Mouse (Mus musculus): ENCODE results near the gene Rock2.

Rock2 gene

DNA sequence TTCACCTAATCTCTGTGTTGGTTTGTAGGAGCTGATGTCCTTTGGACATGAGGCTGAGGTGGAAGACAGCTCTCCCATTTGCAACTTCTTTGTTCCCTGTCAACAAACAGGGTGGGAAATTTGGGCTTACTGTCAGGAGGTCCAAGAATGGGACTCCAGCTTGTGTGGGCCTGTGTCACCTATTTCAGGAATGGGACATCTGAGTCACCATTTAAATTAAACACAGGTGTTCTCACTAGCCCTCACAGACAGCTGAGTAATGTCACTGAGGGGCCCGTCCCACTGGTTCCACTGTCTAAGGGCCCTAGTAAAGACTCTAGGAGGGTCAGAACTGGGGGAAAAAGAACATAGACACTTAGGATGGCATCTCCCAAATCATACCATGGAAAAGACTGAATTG lies 22.7 kb upstream of the Rock2 start:
- no peak for DNase-seq (ENCODE audit: low read depth)

DNA sequence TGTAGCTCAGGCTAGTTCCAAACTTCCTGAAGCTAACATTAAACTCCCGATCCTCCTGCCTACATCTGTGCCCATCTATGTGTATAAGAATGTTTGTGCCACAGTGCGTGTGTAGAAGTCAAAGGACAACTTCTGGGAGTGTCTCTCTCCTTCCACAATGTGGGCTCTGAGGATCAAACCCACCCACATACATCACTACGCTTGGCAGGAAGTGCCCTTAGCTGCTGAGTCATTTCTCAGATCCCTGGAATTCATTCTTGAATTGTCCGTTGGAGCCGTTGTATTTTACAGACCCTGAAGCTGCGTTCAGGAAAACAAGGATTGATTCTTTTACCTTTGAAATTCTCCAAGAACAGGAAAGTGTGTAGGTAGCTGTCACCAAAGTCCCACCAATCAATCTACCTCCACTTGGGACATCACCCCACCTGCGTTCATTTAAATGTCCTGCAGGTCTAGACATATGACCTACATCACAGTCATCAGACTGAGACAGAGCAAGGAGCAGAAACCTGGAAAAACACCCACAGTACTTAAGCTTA lies 21.7 kb upstream of the Rock2 start:
- no peak for DNase-seq (ENCODE audit: low read depth)

DNA sequence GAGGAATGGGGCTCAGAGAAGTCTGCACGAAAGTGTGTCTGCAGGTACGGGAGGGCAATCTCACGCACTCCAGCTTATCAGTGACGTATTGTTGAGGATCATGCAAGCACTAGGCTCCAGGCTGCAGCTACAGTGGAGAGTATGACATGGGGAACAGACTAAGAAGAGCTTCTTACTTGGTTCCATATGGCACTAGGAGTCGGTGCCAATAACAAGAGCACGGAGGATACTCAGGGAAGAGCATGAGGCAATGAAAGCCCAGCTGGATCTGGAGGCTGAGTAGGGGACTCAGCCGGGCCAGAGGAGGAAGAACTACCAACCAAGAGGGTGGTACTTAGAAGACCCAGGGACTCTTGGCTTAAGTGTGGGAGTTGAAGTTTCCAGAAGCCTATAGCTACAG lies 21.1 kb upstream of the Rock2 start:
- DNase-seq (ENCODE audit: low read depth), result no peak

DNA sequence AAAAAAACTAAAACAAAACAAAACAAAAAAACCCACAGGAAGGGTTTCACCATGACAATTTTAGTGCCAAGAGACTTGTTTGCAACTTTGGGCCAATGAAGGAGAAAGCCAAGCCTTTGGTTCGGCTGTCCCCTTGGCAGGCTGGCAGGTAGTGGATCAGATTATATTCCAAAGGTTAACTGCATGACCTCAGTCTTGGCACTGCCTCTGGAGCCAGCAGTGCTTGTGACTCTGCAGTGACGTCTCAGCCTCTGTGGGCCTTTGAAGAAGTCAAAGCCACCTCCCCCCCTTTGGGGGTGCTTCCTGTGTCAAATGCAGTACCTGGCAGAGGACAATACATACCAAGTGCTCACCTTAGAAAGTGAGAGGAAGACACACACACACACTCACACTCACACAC lies 20.6 kb upstream of the Rock2 start:
- no peak for DNase-seq (ENCODE audit: low read depth)

DNA sequence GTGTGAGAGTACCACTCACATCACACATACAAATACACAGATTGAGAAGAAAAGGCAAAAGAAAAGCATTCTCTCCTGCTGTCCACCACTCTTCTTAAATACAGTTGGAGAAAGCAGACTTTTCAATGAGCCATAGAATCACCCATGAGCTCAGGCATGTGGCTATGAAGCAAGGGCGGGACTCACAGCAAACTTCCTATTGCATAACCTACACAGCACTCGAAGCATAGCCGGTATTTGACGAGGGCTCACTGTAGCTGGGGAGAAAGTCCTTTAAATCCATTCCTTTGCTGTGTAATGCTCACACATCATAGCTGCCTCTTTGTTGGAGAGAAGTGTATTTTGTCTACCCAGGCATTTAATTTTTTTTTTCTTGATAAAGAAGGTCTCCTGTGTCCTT lies 19.4 kb upstream of the Rock2 start:
- no peak for DNase-seq (ENCODE audit: low read depth)

DNA sequence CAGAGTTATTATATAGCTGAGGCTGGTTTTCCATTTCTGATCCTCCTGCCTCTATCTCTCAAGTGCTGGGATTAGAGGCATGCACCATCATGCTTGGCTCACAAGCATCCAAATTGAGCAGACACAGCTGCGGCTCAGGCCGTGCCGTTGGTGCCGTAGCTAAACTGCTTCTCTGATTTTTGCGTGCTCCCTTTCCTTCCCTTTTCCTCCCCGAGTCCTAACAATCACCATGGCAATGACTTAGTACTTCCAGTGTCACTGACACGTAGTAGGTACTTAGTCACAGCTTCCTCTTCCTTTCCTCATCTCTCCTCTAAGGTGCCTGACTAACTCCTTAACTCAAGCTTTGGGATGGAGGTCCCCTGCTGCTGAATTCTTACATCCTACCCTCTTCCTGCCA lies 19.0 kb upstream of the Rock2 start:
- no peak for DNase-seq (ENCODE audit: low read depth)

DNA sequence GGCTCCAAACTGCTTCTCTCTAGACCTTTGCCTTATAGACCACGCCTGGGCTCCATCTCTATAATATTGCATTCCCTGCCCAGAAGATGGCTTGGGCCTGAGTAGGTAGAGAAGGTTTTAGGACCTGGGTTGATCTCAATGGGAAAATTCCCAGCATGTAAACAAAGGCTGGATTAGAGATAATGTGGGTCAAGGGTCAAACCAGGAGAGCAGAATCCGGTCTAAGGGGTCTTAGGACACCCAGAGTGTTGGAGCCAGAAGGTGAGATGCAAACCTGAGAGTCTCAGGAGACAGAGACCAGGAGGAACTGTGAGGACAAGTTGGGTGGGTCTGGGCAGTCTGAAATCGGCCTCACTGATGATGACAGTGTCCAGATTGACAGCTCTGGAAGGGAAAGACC lies 18.0 kb upstream of the Rock2 start:
- no peak for DNase-seq (ENCODE audit: low read depth)

DNA sequence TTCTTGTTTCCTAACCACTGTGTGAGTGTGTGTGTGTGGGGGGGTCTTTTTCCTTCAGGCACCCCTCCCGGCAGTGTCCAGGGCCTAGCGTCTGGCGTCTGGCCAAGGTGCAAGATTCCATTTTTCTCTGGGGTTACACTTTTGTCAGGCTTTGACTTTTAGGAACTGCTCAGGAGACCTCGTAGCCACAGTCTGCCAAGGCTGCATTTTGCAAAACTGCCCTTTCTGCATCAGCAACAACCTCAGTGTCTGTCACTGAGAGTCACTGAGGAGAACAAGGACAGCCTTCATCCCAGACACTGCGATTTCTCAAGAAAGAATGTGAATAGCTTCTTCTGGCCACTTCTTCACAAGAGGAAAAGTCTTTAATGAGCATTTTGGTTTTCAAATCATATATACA lies 17.6 kb upstream of the Rock2 start:
- DNase-seq (ENCODE audit: low read depth), result no peak

DNA sequence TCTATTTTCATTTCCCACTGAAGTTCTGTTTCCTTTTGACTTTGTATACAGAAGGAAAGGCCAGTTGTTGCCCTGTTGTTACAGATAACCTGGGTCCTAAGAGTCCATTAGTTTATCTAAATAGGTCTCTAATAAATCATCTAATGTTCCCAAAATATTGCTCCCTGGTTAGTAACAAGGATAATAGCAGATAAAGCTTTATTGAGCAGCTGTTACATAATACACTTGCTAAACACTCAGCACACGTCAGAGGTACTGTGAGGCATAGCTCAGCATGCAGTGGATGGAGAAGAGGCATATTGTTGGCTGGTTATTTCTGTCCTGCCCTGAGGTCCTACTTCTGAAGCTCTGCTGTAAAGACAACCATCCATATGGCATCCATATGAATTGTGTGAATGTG lies 17.0 kb upstream of the Rock2 start:
- DNase-seq (ENCODE audit: low read depth), result no peak

DNA sequence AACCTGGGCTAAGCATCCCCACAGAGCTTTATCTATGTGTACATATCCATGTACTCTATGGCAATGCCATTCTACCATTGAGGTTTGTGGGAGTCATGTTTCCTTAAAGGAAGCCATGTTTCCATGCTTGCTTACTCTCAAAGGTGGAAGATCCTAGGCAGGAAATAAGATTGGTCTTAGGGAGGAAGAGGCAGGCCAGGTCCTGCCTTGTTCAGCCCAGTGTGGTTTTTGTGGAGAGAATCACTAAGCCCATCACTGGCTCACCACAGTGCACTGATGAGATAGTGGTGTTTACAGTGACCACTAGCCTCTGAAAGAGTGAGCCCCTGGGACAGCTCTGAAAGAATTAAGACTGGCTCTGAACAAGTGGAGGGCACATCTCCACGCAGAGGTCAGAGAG lies 15.3 kb upstream of the Rock2 start:
- DNase-seq (ENCODE audit: low read depth), result no peak

DNA sequence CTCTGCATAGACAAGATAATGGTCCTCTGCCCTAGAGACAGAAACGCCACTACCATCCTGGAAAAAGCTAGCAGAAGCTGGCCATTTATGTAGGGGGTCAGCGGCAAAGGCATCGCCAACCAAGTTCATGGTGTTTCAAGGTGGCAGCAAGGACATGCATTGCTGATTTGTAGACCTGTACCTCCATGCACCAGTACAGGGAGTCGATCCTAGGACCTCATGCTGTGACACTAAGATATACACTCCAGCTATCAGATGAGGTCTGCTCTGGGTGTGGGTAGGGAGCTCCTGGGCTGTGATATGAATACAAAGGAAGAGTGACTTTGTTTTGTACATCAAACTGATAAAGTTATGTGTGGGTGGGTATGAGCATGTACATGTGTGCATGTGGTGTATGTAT lies 14.6 kb upstream of the Rock2 start:
- DNase-seq (ENCODE audit: low read depth), result no peak

DNA sequence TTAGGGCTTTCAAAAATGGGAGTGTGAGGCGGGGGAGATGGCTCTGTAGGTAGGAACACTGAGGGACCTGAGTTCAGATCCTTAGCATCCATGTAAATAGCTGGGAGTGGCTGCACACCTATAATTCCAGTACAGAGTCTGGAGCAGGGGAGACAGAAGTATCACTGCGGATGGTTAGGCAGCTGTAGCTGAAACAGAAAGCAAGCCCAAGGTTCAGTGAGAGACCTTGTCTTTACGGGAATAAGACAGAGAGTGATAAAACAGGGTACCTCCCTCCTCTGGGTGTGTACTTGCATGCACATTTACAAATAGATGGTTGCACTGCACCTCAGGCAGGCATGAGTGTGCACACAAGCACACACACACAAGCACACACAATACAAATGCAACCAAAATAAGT lies 12.3 kb upstream of the Rock2 start:
- DNase-seq (ENCODE audit: low read depth), result no peak

DNA sequence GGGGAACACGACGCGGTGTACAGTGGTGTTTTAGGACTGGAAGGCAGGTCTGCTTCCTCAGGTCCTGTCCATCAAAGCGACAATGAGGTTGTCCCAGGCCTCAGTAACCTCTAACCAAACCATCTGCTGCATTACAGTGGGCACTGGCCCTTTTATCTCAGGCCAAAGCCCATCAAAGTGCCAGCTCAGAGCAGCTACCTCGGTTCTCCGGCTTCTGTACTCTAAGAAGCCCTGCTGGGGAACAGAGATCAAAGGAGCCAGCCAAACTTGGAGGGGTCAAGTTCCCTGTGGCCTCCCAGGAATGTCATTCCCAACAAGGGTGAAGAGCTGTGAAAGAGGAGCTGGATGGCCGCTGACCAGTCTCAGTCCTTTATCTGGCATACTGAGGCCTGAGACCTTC lies 11.6 kb upstream of the Rock2 start:
- no peak for DNase-seq (ENCODE audit: low read depth)

DNA sequence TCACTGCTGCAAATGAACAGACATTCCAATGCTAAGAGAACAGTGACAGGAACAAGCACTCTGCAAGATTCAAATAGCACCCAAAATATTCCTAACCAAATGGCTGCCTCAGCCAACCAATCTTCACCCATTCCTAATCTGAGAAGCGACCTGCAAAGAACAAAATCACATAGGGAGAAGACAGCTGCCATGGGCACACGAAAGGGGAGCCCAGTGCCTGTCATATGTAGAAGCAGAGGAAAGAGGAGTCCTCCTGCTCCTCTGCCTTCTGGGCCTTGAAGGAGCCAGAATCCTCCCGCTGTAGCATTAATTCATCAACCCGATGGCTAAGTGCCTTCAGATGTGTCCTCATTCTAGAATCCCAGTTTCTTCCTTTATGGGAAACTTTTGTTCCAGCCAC lies 10.2 kb upstream of the Rock2 start:
- no peak for DNase-seq (ENCODE audit: low read depth)

DNA sequence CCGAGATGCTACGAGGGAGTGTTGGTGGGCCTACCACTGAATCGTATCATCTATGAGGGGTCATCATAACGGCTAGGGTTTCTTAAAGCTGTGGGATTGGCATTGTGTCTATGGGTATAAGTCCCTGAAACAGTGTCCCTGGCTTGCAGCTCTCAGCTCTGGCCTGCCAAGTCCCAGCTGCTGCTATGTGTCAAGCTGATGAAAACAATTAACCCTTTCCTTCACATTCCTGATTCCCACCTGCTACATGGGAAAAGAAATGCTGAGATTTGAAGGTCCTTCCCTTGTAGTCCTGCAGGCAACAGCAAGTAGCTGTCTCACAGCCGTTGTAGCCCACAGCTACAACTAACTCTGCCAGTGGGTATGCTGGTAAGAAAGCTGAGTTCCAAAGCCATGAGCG lies 8.3 kb upstream of the Rock2 start:
- no peak for DNase-seq (ENCODE audit: low read depth)

DNA sequence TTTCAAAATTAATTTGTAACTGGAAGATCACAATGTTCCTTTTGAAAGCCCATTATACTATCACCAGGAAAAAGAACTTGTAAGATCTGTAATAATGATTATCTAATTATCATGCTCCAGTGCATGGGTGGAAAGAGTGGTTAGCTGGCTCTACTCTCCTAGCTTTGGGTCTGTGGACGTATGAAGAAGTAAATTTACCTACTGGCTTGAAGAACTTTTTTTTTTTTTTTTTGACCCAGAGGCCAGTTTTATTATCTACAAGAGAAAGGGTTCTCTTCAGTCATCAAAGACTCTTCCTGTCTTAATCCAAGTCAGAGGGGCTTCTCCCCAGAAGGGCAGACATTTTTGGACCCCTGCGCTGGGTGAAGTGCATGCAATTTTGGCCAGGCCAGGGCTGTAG lies 1.7 kb upstream of the Rock2 start:
- DNase-seq (ENCODE audit: low read depth), result no peak

DNA sequence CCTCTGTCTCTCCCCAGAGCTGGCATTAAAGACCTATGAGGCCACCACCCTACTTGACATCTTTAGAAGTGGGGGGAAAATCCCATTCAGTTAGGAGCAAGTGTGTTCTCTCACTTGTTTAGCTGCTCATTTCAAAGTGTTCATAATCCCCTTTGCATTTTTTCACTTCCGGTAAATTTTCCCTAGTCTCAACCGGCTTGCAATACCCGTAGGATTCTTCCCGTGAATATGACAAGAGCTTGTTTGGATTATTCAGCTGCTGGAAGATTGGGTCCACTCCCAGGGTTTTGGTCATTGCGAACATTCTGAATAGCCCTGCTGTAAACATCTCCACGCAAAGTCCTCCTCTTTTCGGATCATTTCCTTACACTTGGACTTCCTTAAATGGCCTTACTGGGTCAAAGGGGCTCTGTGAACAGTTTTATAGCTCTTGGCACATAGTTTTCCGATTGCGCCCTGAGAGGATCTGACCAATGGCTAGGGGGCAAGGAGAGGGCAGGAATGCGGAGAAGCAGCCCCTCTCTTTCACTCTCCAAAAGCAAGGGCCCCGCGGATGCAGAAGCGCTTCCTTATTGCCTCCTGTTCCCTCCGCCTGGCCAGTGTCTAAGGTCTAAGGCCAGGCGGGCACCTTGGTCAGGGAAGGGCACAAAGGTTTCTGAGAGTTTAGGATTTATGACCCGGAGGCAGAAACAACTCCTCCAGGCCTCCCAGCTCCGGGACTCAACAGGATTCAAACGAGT lies 869 bp upstream of the Rock2 start:
- no peak for DNase-seq (ENCODE audit: low read depth)

DNA sequence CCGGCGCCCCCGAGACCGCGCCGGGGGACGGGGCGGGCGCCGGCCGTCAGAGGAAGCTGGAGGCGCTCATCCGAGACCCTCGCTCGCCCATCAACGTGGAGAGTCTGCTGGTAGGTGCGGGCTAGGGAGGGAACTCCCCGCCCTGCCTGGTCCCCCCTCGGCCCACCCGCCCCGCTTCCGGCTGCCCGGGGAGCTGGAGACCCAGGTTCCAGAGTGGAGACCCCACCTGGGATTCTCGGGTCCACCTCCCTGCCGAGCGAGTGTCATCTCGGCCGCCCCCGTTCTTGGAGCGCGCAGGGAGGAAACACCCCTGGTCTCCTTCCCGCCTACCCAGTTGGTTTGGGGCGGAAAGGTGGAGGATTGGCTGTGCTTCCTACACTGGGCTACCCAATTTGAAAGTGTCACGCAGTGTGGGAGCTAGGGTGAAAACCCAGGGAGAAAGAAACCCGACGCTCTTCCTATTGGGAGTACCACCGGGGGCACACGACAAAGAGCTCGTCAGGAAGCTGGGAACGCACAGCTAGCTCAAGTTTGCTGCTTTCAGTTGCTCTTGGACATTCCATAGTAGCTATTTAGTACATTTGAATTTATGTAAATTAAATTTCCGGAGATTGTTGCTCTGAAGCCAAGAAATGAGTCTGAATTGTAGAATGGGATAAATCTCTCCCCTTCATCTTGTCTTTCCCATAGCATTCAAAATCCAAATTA lies 680 bp downstream of the Rock2 start:
- DNase-seq (ENCODE audit: low read depth), result no peak

DNA sequence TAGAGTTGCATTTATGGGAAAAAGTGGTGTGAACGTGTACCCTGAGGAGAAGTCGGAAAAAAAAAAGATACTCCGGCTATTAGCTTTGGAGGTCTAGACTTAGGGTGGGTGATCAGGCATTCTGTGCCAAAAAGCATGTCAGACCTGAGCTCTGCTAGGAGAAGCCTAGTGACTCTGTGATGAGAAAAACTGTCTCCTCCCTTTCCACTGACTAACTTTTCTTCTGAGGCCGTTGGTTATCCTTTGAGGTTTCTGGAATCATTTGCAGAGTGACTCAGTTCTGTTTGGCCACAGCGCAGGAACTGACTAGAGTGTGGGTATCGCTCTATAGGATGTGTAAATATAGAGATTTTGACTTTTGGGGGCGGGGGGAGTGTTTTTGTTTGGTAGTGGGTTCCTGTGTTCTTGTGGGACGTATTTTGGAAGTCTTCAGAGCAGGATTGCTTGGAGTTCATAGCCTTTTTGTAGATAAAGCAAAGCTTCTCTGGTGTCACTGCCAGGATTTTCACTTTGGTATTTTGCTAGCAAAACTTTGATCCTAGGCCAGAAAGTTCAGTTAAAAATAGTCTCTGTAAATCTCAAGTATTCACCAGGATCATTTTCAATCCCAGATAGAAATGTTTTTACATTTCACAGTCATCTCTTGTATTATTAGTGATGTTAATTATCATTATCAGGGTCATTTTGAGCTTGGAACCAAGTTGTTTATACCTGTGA lies 1.5 kb downstream of the Rock2 start:
- DNase-seq (ENCODE audit: low read depth), result no peak

DNA sequence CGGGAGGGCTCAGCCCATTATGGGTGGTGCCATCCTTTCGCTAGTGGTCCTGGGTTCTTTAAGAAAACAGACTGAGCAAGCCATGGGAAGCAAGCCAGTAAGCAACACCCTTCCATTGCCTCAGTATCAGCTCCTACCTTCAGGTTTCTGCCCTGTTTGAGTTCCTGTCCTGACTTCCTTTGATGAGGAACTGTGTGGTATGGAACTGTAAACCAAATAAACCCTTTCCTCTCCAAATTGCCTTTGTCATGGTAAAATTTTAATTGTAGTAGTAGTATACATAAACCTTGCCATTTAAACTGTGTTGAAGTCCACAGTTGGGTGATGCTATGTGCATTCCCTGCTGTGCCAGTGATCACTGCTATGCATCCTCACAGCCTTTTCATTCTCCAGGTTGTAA lies 2.5 kb downstream of the Rock2 start:
- no peak for DNase-seq (ENCODE audit: low read depth)

DNA sequence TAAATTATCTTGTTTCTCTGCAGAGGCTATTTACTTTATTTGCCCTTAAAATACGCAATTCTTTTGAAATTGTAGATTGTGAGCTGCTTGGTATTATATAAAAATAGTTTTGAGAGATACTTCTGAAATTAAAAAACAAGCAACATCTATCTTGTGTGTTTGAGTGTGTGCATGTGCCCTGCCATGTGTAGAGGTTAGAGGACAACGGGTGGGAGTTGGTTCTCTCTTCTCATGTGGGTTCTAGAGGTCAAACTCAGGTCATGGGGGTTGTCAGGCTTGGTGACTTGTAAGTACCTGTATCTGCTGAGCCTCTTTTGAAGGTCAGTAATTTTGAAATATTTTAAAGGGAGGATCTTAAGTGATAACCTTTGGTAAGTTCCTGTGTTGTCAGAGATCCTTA lies 3.5 kb downstream of the Rock2 start:
- DNase-seq (ENCODE audit: low read depth), result no peak

DNA sequence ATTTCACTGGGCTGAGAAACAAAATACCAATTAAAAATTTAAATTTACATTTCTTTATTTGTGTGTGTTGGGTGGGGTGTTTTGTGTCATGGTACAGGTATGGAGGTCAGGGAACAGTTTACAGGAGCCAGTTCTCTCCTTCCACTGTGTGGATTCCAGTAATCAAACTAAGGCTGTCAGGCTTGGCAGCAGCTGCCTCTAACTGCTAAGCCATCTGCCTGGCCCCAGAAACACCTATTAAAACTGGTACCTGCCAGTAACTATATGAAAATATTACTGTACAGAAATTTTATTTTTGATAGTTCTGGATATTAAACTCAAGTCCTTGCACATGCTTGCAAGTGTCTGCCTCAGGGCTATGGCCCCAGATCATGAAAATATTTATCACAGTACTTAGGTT lies 4.1 kb downstream of the Rock2 start:
- no peak for DNase-seq (ENCODE audit: low read depth)

DNA sequence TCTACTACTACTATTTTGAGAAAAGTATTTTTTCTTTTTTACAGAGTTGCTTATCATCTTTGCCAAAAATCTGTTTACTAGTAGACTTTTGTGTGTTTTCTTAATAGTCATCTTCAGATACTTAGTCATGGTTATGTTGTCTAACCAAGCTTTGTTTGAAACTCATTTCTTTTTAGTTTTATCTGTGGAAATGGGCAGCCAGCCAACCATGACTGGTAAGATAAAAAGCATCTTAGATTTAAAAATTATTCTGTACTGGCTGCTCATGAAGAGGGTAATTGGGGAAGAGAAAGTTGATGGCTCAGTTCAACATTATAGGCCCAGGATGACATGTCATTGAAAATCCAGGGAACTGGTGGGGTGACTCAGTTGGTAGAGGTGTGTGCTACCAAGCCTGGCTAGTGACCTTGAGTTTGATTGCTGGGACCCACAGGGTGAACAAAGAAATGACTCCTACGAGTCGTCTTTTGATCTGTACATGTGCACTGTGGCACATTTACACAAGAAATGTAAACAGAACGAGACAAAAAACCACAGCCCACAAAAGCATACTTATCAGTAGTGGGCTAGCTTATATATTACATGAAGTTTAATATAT lies 6.0 kb downstream of the Rock2 start:
- no peak for DNase-seq (ENCODE audit: low read depth)

Measured in c-Kit-positive CD71-positive TER-119-negative erythroid progenitor cells, embryonic 14.5 days (primary cell).